Mouse (Mus musculus) skeletal muscle tissue, postnatal 0 days (tissue): ENCODE measurements around the gene Xpnpep3. TPM values are rescaled to one million over a fixed set of nuclear protein-coding genes. Genes with fewer than 3 reads are reported as not detected.

Experiments used
- polyA plus RNA-seq: library from polyadenylated mRNA; unstranded; fragments of >200 nt; fragmentation: Nextera tagmentation; extraction: Ambion mirVana; gene quantifications from 2 replicates; pipeline ENCODE4 v1.2.1, GENCODE M21; 2015

Xpnpep3 gene
- polyA plus RNA-seq: 5.9 and 6.0 TPM in 2 replicates

GRCm38 (mm10) chr15:81399638-81400315, at the start of gene Xpnpep3, which contains the start of gene St13:
Xpnpep3 (plus strand) TSS chr15:81400138.
St13 (minus strand) TSS chr15:81400077.

GRCm38 (mm10) chr15:81360345-81361021, 39.5 kb upstream of the Xpnpep3 start, which contains the start of gene Slc25a17:
Slc25a17 (minus strand) TSS chr15:81360812.

GRCm38 (mm10) chr15:81408199-81408598, 8.3 kb downstream of the Xpnpep3 start, which contains the start of gene Dnajb7:
Dnajb7 (minus strand) TSS chr15:81408299.

GRCm38 (mm10) chr15:81465901-81466737, 66.2 kb downstream of the Xpnpep3 start, which contains the start of gene Rbx1:
Rbx1 (plus strand) TSS chr15:81466296.

Other genes with a start within 250 kb of the Xpnpep3 start
- gene Mrtfa, start 209.4 kb upstream of the Xpnpep3 start, polyA plus RNA-seq: 17.9 and 20.3 TPM in 2 replicates
- 5.0 and 5.6 TPM in 2 replicates for gene Mchr1, start 164.6 kb upstream of the Xpnpep3 start, polyA plus RNA-seq
- 38.4 and 50.4 TPM in 2 replicates for gene Slc25a17, start 39.3 kb upstream of the Xpnpep3 start, polyA plus RNA-seq
- 92.6 and 109 TPM in 2 replicates for gene St13, start 61 bp upstream of the Xpnpep3 start, polyA plus RNA-seq
- gene Dnajb7, start 8.2 kb downstream of the Xpnpep3 start, polyA plus RNA-seq: 0.37 and 0.62 TPM in 2 replicates
- 344 and 355 TPM in 2 replicates for gene Rbx1, start 66.2 kb downstream of the Xpnpep3 start, polyA plus RNA-seq
- gene Ep300, start 185.2 kb downstream of the Xpnpep3 start, polyA plus RNA-seq: 6.8 and 7.0 TPM in 2 replicates